Mouse (Mus musculus) heart, embryonic 12.5 days (tissue): Measurements from ENCODE around the gene Dnajb11. TPM values are rescaled to one million over a fixed set of nuclear protein-coding genes. Genes with fewer than 3 reads are reported as not detected.

Source experiments
- ATAC-seq: fragments of 200-750 bp; cut with Nextera tagmentation; 2 replicates; pipeline ENCODE4 v1.8.0; 2017; ENCODE audit warnings: moderate TSS enrichment, moderate library complexity; ENCODE audit not compliant: insufficient number of reproducible peaks, low FRiP score
- H3K27ac ChIP-seq: fragments of 300-500 bp; sonication (generic); 2 replicates; pipeline ENCODE4 v1.5.1; 2016; ENCODE audit warnings: mild to moderate bottlenecking, moderate library complexity; ENCODE audit not compliant: poor library complexity, severe bottlenecking
- H3K27me3 ChIP-seq: fragments of 300-500 bp; sonication (generic); replicated peaks from 2 replicates; pipeline ENCODE4 v1.6.1; 2016; ENCODE audit warnings: mild to moderate bottlenecking, moderate library complexity
- H3K36me3 ChIP-seq: fragments of 300-500 bp; sonication (generic); 2 replicates; pipeline ENCODE4 v1.6.1; 2016; ENCODE audit warnings: mild to moderate bottlenecking, moderate library complexity
- H3K4me1 ChIP-seq: fragments of 300-500 bp; sonication (generic); replicated peaks from 2 replicates; pipeline ENCODE4 v1.6.1; 2016; ENCODE audit warnings: mild to moderate bottlenecking
- H3K4me2 ChIP-seq: fragments of 300-500 bp; sonication (generic); 2 replicates; pipeline ENCODE4 v1.6.1; 2016; ENCODE audit warnings: mild to moderate bottlenecking, moderate library complexity
- H3K4me3 ChIP-seq: fragments of 300-500 bp; sonication (generic); 2 replicates; pipeline ENCODE4 v1.5.1; 2016; ENCODE audit warnings: mild to moderate bottlenecking
- H3K9ac ChIP-seq: fragments of 300-500 bp; sonication (generic); 2 replicates; pipeline ENCODE4 v1.6.1; 2016; ENCODE audit warnings: mild to moderate bottlenecking, moderate library complexity
- H3K9me3 ChIP-seq: fragments of 300-500 bp; sonication (generic); replicated peaks from 2 replicates; pipeline ENCODE4 v1.6.1; 2016; ENCODE audit warnings: mild to moderate bottlenecking, moderate library complexity
- WGBS: fragments of 180-500 bp; shearing (Covaris S2); methylation state at CpG from one replicate; pipeline ENCODE4 v1.1.7; 2016; 5-methylcytosine and 5-hydroxymethylcytosine counted together
- polyA plus RNA-seq: library from polyadenylated mRNA; unstranded; fragments of >200 nt; fragmentation: Nextera tagmentation; extraction: Ambion mirVana; gene quantifications from 2 replicates; pipeline ENCODE4 v1.2.1, GENCODE M21; 2016

Dnajb11 gene
- polyA plus RNA-seq, 1 experiment from 2014 or later: 130 TPM

- H3K9me3 ChIP-seq: no peaks in the 10 kb centered on the region
- ATAC-seq: no peak
- H3K9ac ChIP-seq: no peak overlapping the region
- H3K4me1 ChIP-seq: peaks cover 6% of the 10 kb centered on the region; the same call in 1 of the 2 replicates
- 70% methylated on average over 5 of the region's 5 CpGs for WGBS
- no peak overlapping the region for H3K27ac ChIP-seq
- H3K4me2 ChIP-seq: no peak overlapping the region
- H3K36me3 ChIP-seq: no peaks in the 10 kb centered on the region
- 0 out of 2 replicates have a peak, but pooled peaks cover 3% of the 10 kb centered on the region for H3K27me3 ChIP-seq
- no peak overlapping the region for H3K4me3 ChIP-seq
Observed at GRCm38 (mm10) chr16:22883441-22883840, 25.8 kb downstream of the Dnajb11 start.

DNA sequence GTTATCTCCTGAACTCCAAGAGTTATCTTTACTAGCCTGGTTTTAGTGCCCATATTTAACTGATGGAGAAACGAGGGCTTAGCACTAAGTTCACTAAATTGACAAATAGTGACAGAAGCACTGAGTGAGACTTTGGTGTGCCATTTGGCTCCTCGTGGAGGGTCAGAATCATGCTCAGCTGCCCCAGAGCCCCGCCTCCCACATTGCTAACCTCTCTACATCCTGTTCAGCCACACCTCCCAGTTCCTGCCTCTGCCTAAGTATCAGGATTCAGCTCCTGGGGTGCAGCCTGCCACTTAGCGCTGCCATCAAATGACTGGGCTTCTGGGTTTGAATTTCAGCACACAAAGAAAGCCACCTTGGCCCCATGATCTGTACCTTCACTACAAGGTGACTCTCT lies 27.7 kb downstream of the Dnajb11 start:
- H3K27ac ChIP-seq: no peak overlapping the region
- peaks cover 6% of the 10 kb centered on the region; the same call in 1 of the 2 replicates for H3K4me1 ChIP-seq
- H3K27me3 ChIP-seq: peaks cover 3% of the 10 kb centered on the region; the same call in 1 of the 2 replicates
- no peaks in the 10 kb centered on the region for H3K36me3 ChIP-seq
- WGBS: 32% methylated on average over 4 of the region's 4 CpGs
- H3K4me3 ChIP-seq: no peak overlapping the region
- H3K9me3 ChIP-seq: no peaks in the 10 kb centered on the region
- H3K4me2 ChIP-seq: no peak overlapping the region
- H3K9ac ChIP-seq: no peak overlapping the region
- no peak for ATAC-seq

DNA sequence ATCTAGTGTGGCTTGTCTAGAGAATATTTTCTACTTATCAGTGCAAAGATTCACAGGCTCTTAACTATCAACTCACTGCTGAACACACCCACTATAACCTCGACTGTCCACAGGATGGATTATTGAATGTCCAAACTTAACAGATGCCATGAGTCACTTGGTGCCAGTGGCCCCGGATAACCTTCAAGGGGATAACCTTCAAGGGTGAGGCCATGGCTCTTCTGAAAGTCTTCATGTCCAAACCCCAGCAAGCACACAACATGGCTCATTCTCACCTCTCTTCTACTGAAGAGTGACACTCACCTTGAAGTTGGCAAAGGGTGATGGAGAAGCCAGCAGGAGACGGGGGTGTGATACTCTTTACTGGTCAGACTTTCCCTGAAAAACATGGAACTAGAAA lies 29.1 kb downstream of the Dnajb11 start:
- Histone ChIP-seq H3K9ac (no peak overlapping the region), H3K36me3 (no peaks in the 10 kb centered on the region), H3K27me3 (peaks cover 3% of the 10 kb centered on the region; the same call in 1 of the 2 replicates), H3K4me1 (no peaks in the 10 kb centered on the region; the same call in 1 of the 2 replicates), H3K9me3 (no peaks in the 10 kb centered on the region), H3K4me3 (no peak overlapping the region), H3K4me2 (no peak overlapping the region), H3K27ac (no peak overlapping the region)
- no peak for ATAC-seq
- WGBS: 62% methylated on average over 3 of the region's 3 CpGs

DNA sequence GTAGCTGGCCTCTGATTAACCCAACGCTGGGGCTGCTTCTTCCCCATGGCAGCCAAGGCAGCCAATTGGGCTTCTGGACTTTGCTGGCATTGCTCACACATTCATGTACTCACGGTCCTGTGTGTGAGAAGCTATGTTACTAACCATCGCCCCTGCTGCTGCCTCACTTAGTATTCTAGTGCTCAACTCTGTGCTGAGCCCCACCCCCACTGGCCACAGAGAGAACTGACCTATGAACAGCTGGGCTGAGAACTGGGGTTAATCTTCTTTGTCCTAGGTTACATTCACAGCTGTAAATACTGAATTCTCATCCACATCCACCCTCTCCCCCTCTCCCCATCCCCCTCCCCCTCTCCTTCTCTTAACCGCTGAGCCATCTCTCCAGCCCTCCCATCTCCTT lies 31.2 kb downstream of the Dnajb11 start:
- Histone ChIP-seq H3K36me3 (no peaks in the 10 kb centered on the region), H3K4me3 (no peak overlapping the region), H3K4me1 (no peaks in the 10 kb centered on the region; the same call in 1 of the 2 replicates), H3K27me3 (peaks cover 3% of the 10 kb centered on the region; the same call in 1 of the 2 replicates), H3K4me2 (no peak overlapping the region), H3K9me3 (no peaks in the 10 kb centered on the region), H3K27ac (no peak overlapping the region), H3K9ac (no peak overlapping the region)
- 69% methylated on average over 4 of the region's 4 CpGs for WGBS
- ATAC-seq: no peak

DNA sequence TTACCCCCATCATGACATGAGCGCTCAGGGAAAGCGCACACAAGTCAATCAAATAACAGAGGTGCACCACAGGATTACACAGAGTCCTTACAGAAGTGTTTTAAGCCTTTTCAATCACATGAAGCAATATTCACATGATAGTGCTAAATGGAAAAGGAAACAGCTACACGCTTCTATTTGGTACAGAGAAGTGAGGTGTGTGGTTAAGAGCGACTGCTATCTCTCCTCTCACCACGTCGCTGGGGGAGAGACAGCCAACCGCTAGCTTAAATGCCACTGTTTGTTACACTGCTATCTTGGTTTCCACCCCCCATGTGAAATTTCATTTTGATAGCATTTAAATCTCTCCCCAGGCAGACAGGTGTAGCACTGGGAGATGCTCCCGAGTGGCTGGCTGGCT lies 32.1 kb downstream of the Dnajb11 start:
- Histone ChIP-seq H3K27ac (no peak overlapping the region), H3K9ac (no peak overlapping the region)
- WGBS: 71% methylated on average over 8 of the region's 8 CpGs

DNA sequence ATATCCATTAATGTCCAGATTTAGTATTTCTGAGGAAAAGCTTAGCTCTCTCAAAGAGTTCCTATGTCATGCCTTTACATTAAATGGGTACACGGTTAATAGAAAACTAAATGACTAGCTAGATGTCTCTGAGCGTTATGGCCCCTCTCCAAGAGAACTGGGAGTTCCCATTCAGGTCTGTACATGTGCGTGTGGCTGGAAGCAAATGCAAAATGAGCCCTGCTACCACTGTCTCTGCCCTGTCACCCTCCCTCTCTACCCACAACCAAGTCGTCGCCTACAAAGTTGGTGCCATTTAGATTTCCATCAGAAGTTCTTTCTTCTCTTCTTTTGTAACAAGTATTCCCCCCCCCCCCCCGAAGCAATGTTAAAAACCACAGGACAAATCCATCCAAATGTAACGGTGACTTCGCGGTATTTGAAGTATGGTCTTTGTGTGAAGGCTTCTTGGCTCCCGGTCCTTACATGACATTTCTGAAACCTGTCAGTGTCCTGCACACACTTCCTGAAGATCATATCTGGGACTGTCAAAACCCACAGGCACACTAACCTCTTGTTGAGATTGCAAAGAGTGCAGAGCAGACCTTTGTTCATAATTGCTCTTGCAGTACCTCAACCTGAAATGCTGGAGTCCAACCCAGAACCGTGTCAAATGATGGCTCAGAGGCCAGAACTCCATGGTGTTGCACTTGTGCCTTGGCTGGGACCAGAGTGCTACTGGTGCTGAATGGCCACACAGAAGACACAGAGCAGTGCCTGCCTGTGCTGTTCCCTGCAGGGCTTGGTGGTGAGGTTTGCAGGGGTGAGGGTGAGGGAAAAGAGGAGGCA lies 33.3 kb downstream of the Dnajb11 start, which contains the start of gene Ahsg:
Ahsg (plus strand) TSS at position 595 of the 828 bp plus-strand sequence.
- Histone ChIP-seq H3K4me2 (no peak within 1 kb of the TSS), H3K9me3 (no peaks in the 10 kb centered on the region), H3K27ac (no peak within 1 kb of the TSS), H3K36me3 (no peaks in the 10 kb centered on the region), H3K9ac (no peak within 1 kb of the TSS), H3K4me1 (no peaks in the 10 kb centered on the region), H3K4me3 (no peak within 1 kb of the TSS), H3K27me3 (peaks cover 5% of the 10 kb centered on the region; the same call in 1 of the 2 replicates)
- no peak for ATAC-seq
- 74% methylated on average over 11 of the region's 11 CpGs for WGBS

More for the DNA sequence above, 32.1 kb downstream of the Dnajb11 start:
- Histone ChIP-seq H3K4me3 (no peak overlapping the region), H3K4me1 (no peaks in the 10 kb centered on the region; the same call in 1 of the 2 replicates), H3K36me3 (no peaks in the 10 kb centered on the region), H3K27me3 (peaks cover 3% of the 10 kb centered on the region; the same call in 1 of the 2 replicates), H3K9me3 (no peaks in the 10 kb centered on the region), H3K4me2 (no peak overlapping the region)
- no peak for ATAC-seq

DNA sequence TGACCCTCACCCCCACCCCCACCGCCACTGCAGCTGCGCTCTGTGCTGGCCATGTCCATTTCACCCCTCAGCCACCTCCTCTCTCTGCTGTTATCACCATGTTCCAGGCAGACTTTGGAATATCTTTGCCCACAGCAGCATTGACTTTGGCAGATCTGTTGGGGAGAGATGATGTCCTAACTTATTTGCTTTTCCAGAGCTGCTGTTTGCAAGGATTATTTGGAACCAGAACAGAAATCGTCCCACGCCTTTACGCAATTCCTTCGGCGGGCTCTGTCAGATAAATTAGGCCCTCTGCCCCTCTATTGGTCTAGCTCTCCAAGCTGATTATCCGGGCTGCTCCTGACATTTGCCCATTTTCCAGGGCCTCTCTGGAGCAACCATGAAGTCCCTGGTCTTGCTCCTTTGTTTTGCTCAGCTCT lies 34.1 kb downstream of the Dnajb11 start:
- peaks cover 7% of the 10 kb centered on the region; the same call in 1 of the 2 replicates for H3K27me3 ChIP-seq
- H3K36me3 ChIP-seq: no peaks in the 10 kb centered on the region
- no peak for ATAC-seq
- no peaks in the 10 kb centered on the region for H3K9me3 ChIP-seq
- no peak overlapping the region for H3K4me2 ChIP-seq
- no peak overlapping the region for H3K4me3 ChIP-seq
- no peaks in the 10 kb centered on the region for H3K4me1 ChIP-seq
- no peak overlapping the region for H3K9ac ChIP-seq
- WGBS: 78% methylated on average over 8 of the region's 8 CpGs
- H3K27ac ChIP-seq: no peak overlapping the region

GRCm38 (mm10) chr16:22894095-22894494 lies 36.5 kb downstream of the Dnajb11 start:
- no peak overlapping the region for H3K9ac ChIP-seq

GRCm38 (mm10) chr16:22896618-22897017 lies 39.0 kb downstream of the Dnajb11 start:
- Histone ChIP-seq H3K9ac (no peak overlapping the region), H3K4me3 (no peak overlapping the region), H3K4me2 (no peak overlapping the region), H3K4me1 (no peaks in the 10 kb centered on the region), H3K27me3 (0 out of 2 replicates have a peak, but pooled peaks cover 4% of the 10 kb centered on the region), H3K27ac (no peak overlapping the region), H3K36me3 (no peaks in the 10 kb centered on the region), H3K9me3 (no peaks in the 10 kb centered on the region)
- ATAC-seq: no peak
- 70% methylated on average over 2 of the region's 2 CpGs for WGBS

More at GRCm38 (mm10) chr16:22894095-22894494, 36.5 kb downstream of the Dnajb11 start:
- Histone ChIP-seq H3K27ac (no peak overlapping the region), H3K4me3 (no peak overlapping the region), H3K36me3 (no peaks in the 10 kb centered on the region), H3K9me3 (no peaks in the 10 kb centered on the region), H3K27me3 (0 out of 2 replicates have a peak, but pooled peaks cover 4% of the 10 kb centered on the region), H3K4me1 (no peaks in the 10 kb centered on the region), H3K4me2 (no peak overlapping the region)
- 66% methylated on average over 8 of the region's 8 CpGs for WGBS
- ATAC-seq: no peak

DNA sequence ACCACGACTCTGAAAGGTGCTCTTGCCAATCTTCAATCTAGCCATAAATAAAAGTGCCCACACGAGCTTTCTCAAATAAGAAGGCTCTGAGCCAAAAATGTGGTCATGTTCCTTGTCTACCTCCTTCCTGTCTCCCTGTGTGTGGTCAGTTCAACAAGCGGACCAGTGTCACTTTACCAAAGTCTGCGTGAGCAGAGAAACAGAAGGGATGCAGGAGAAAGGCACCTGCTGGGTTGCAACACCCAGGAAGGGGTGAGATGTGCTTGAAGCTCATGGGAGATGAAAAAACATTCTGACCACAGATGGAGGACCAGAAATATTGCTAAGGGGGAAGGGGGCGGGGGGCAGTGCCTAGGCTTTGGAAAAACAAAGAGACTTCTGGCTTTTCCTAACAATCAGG lies 41.7 kb downstream of the Dnajb11 start:
- no peaks in the 10 kb centered on the region for H3K36me3 ChIP-seq
- no peak for ATAC-seq
- 60% methylated on average over 5 of the region's 5 CpGs for WGBS
- H3K4me2 ChIP-seq: no peak overlapping the region
- no peak overlapping the region for H3K9ac ChIP-seq
- H3K9me3 ChIP-seq: no peaks in the 10 kb centered on the region
- H3K4me1 ChIP-seq: no peaks in the 10 kb centered on the region
- no peak overlapping the region for H3K4me3 ChIP-seq
- 0 out of 2 replicates have a peak, but pooled peaks cover 4% of the 10 kb centered on the region for H3K27me3 ChIP-seq
- no peak overlapping the region for H3K27ac ChIP-seq

DNA sequence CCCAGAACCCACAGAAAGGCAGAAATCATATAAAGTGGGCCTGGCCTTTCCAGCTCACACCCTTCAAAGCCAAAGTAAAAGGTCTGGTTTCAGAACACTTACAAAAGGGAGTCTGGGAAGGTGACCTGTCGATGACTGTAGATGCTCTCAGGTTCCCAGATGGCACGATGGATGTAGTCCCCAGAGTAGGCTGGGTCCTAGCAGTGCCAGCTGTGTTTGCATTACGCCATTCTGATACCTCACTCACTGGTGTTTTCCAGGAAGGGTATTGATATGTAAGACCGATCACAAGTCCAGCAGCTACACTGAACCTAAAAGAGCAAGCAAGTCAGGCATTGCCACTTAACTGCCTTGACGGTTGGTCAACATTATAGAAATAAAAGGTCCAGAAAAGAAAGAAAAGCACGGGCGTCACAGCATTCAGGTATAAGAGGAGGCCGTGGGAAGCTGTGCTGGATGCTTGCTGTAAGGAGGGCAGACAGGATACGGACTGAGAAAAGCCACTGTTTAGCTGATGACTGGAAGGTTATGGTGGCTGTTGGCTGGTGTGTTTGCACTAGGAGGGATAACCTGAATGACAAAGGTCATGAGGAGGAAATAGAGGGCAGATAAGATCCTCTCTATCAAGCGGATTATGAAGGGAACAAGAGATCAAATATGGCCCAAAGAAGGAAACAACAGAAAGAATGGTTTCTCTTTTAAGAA lies 42.4 kb downstream of the Dnajb11 start:
- Histone ChIP-seq H3K9me3 (no peaks in the 10 kb centered on the region), H3K4me3 (no peak overlapping the region), H3K4me1 (no peaks in the 10 kb centered on the region), H3K4me2 (no peak overlapping the region), H3K36me3 (no peaks in the 10 kb centered on the region), H3K9ac (no peak overlapping the region), H3K27me3 (0 out of 2 replicates have a peak, but pooled peaks cover 4% of the 10 kb centered on the region), H3K27ac (no peak overlapping the region)
- 73% methylated on average over 10 of the region's 10 CpGs for WGBS
- ATAC-seq: no peak
